Mouse (Mus musculus): ENCODE measurements around the gene Gm21818. TPM values are rescaled to one million over a fixed set of nuclear protein-coding genes. Genes with fewer than 3 reads are reported as not detected.
"Not testable (repeated sequence)": the region's sequence is repeated elsewhere in the genome, so short reads cannot be mapped to it uniquely, and the experiment has no call there.

The Gm21818 gene
- polyA plus RNA-seq (2016; fragmentation: Nextera tagmentation; extraction: Ambion mirVana) = not detected in 2 replicates

DNA sequence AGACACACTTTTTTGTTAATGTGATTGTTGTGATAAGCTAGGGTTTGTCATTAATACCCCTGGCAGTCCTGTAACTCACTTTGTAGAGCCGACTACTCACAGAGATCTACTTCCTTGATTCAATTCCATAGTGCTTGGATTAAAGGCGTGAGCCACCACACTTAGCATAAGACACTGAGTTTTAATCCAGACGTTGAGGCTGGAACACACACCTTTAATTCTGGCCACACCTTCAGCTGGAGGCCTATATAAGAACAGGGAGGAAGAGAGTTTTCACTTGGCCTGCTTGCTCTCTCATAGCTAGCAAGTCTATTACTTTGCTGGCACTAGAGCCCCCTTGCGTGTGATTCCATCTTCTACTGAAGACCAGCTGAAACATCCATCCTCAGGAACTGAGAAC lies at the start of gene Gm21818:
Gene Gm21818 (plus strand): TSS at position 301 of the 400 bp plus-strand sequence.
- H3K9me3 ChIP-seq; H3K27ac ChIP-seq (replicated peaks); H3K4me1 ChIP-seq; DNase-seq (ENCODE audit: low spot score); H3K36me3 ChIP-seq (replicated peaks); H3K4me3 ChIP-seq; H3K27me3 ChIP-seq (replicated peaks; ENCODE audit: low read depth, poor library complexity, severe bottlenecking): not testable (repeated sequence)
- WGBS = 78% methylated on average over 4 of the region's 4 CpGs

DNA sequence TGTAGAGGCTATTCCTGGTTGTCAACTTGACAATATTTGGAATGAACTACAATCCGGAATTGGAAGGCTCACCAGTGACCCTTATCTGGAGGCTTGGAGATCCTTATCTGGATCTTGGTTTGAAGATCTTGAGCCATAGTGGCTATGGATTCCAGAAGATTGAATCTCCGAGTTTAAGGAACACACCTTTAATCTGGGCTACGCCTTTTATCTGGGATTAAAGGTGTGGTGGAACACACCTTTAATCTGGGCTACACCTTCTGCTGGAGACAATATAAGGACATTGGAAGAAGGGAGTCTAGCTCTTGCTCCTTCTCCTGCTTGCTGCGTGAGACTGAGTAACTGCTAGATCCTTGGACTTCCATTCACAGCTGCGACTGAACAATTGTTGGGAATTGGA lies 32.3 kb upstream of the Gm21818 start, which contains the start of gene Gm20767:
Gene Gm20767 (plus strand): TSS at position 301 of the 400 bp plus-strand sequence.
- H3K27me3 ChIP-seq (replicated peaks; ENCODE audit: low read depth, poor library complexity, severe bottlenecking); H3K4me3 ChIP-seq; H3K27ac ChIP-seq (replicated peaks); H3K4me1 ChIP-seq; DNase-seq (ENCODE audit: low spot score); H3K9me3 ChIP-seq; H3K36me3 ChIP-seq (replicated peaks): not testable (repeated sequence)
- 88% methylated on average over 2 of the region's 5 CpGs for WGBS

DNA sequence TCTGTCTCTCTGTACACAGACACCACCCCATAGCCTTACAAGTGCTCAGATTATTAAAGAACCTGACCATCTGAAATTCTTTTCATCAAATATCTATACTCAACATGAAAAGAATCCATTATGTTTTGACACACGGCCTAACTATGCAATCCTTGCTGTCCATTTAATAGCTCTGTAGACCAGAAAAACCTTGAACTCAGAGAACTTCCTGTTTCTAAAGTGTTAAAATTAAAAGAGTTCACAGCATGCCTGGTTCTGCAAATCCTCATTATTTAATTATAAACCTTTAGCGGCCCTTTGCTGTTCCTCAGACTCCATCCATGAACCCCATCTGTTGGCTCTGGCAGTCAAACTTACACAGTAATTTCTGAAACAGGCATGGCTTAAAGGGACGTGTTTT lies 29.9 kb upstream of the Gm21818 start:
- H3K36me3 ChIP-seq (replicated peaks); H3K9me3 ChIP-seq; DNase-seq (ENCODE audit: low spot score); H3K4me3 ChIP-seq; H3K27me3 ChIP-seq (replicated peaks; ENCODE audit: low read depth, poor library complexity, severe bottlenecking); H3K27ac ChIP-seq (replicated peaks); H3K4me1 ChIP-seq: not testable (repeated sequence)
- WGBS = 80% methylated on average over 2 of the region's 3 CpGs

DNA sequence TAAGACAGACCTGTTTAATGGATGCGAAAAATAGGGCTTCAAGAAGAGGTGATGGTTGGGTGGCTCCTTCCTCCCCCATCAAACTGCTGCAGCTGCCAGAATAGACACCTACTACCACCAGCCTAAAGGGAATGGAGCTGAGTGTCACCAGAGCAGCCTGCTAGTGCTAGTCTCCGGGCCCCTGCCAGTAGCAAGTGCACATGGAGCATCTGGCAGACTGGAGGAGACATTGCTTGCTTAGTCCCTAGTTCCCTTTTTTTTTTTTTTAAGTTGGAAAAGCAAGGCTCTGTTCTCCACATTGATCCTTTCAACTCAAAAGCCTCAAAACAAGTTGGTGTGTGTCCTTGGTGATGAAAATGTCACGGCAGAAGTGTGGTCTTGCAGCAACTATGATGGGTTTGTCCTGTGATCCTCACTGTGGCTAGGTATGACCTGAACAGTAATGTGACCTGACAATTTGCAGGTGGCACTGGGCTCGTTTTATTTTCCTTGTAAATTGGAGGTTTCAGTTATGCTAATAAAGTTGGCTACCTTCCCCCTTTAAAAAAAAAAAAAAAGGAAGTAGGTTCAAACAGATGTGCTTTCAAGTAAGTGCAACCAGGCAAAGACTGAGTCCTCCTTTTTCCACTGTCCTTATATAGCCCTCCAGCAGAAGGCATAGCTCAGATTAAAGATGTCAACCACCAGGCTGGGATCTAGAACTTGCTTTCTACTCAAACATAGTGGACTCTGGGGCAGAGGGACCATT lies 22.4 kb upstream of the Gm21818 start:
- H3K4me3 ChIP-seq; DNase-seq (ENCODE audit: low spot score); H3K4me1 ChIP-seq; H3K27ac ChIP-seq (replicated peaks); H3K9me3 ChIP-seq; H3K36me3 ChIP-seq (replicated peaks); H3K27me3 ChIP-seq (replicated peaks; ENCODE audit: low read depth, poor library complexity, severe bottlenecking): not testable (repeated sequence)
- 69% methylated on average over 3 of the region's 4 CpGs for WGBS

DNA sequence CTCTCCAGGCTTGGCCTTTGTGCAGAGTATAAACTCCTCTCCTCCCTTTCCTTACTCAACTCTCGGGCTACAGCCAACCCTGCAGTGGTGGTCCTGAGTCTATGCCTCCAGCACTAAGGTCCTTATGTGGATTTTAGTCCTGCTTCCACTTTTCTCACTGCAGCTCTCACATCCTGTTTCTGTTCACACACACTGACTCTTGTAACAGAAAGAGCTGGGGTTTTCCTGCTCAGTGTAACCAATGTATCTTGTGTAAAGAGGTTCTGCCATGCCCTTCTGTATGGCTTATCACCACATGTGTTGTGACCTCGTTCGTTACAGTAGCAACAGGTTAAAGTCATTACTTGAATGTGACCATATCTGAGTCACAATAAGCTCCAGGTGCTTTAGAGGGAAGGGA lies 21.6 kb upstream of the Gm21818 start:
- 66% methylated on average over 3 of the region's 3 CpGs for WGBS

DNA sequence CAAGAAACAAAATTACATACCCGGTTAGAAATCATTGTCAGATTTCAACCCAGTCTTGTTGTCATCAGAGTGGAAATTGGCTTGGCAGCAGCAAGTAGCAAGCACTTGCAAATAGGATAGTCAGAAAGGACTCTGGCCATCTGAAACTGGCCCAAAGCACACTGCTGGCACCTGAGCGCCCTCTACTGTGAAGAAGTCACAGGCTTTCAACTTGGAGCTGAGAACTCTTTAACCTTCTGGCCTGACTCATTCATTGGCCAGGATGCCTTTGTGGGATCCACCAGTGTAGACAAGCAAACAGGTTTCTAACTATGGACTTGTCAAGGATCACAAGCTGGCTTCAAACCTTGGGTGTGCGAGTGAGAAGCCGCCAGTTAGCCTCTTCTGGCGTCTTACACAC lies 3.9 kb upstream of the Gm21818 start:
- H3K36me3 ChIP-seq (replicated peaks) = not testable (repeated sequence)
- WGBS = 56% methylated on average over 5 of the region's 5 CpGs

More for the DNA sequence above, 21.6 kb upstream of the Gm21818 start:
- not testable (repeated sequence) for DNase-seq (ENCODE audit: low spot score); H3K4me3 ChIP-seq; H3K27ac ChIP-seq (replicated peaks); H3K36me3 ChIP-seq (replicated peaks); H3K9me3 ChIP-seq; H3K4me1 ChIP-seq; H3K27me3 ChIP-seq (replicated peaks; ENCODE audit: low read depth, poor library complexity, severe bottlenecking)

DNA sequence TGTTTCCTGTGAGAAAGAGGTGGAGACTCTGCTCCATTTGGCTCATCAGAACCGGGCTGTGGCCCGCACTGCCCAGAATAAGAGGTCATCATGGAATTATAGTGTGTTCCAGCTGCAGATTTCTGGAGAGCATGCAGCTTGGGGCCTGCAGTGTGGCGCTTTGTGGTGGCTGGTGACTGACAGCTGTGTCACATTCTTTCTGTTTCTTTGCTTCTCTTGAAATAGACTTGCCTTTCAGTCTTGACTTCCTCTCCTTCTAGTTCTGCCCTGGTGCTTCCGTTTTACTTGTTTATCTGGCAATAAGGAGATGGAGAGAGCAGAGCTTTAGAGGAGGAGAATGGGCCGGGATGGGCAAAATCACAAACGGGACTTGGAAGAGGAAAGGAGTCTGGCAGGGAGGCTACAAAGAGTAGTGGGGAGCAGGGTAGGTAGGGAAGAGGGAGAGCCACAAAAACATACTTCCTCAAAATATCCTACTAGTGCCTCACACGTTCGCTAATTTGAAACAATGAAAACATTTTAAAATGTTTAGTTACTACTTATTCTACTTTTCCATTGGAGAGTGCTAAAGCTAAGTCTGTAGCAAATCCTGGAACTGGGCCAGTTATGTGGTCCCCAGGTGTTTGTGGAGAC lies 24.1 kb downstream of the Gm21818 start:
- H3K27ac ChIP-seq (replicated peaks); H3K4me1 ChIP-seq; H3K9me3 ChIP-seq; H3K4me3 ChIP-seq; DNase-seq (ENCODE audit: low spot score); H3K36me3 ChIP-seq (replicated peaks); H3K27me3 ChIP-seq (replicated peaks; ENCODE audit: low read depth, poor library complexity, severe bottlenecking): not testable (repeated sequence)
- WGBS = 92% methylated on average over 7 of the region's 8 CpGs

More for the DNA sequence above, 3.9 kb upstream of the Gm21818 start:
- DNase-seq (ENCODE audit: low spot score); H3K27ac ChIP-seq (replicated peaks); H3K9me3 ChIP-seq; H3K4me3 ChIP-seq; H3K27me3 ChIP-seq (replicated peaks; ENCODE audit: low read depth, poor library complexity, severe bottlenecking); H3K4me1 ChIP-seq: not testable (repeated sequence)

DNA sequence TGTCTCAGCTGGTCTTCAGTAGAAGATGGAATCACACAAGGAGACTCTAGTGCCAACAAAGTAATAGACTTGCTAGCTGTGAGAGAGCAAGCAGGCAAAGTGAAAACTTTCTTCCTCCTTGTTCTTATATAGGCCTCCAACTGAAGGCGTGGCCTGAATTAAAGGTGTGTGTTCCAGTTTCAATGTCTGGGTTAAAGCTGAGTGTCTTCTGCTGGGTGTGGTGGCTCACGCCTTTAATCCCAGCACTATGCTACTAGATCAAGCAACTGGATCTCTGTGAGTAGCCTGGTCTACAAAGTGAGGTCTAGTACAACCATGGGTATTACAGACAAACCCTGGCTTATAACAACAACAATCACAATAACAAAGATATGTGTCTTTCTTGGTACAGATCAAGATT lies 43.6 kb downstream of the Gm21818 start, which contains the start of gene Gm21762:
Gene Gm21762 (minus strand): TSS at position 101 of the 400 bp plus-strand sequence.
- not testable (repeated sequence) for H3K4me1 ChIP-seq; H3K9me3 ChIP-seq; H3K36me3 ChIP-seq (replicated peaks); H3K4me3 ChIP-seq; DNase-seq (ENCODE audit: low spot score); H3K27me3 ChIP-seq (replicated peaks; ENCODE audit: low read depth, poor library complexity, severe bottlenecking); H3K27ac ChIP-seq (replicated peaks)
- WGBS = no CpG with 5 or more reads among the region's 2 CpGs

DNA sequence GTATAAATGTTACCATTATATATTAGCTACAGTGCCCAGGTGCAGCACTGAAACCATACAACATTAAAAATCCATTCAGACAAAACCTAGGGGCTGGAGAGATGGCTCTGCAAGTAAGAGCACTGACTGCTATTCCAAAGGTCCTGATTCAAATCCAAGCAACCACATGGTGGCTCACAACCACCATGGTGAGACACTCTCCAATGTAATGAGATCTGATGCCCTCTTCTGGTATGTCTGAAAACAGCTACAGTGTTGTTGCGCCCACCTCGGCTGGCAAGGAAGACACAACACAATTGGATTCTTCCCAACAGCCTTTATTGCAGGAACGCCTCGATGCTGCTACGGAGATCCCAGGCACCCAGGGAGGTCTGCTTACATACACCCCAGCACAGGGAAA lies 48.7 kb downstream of the Gm21818 start:
- not testable (repeated sequence) for H3K36me3 ChIP-seq (replicated peaks); H3K4me3 ChIP-seq; H3K4me1 ChIP-seq; H3K27me3 ChIP-seq (replicated peaks; ENCODE audit: low read depth, poor library complexity, severe bottlenecking); H3K27ac ChIP-seq (replicated peaks); DNase-seq (ENCODE audit: low spot score); H3K9me3 ChIP-seq
- WGBS = 89% methylated on average over 5 of the region's 5 CpGs

DNA sequence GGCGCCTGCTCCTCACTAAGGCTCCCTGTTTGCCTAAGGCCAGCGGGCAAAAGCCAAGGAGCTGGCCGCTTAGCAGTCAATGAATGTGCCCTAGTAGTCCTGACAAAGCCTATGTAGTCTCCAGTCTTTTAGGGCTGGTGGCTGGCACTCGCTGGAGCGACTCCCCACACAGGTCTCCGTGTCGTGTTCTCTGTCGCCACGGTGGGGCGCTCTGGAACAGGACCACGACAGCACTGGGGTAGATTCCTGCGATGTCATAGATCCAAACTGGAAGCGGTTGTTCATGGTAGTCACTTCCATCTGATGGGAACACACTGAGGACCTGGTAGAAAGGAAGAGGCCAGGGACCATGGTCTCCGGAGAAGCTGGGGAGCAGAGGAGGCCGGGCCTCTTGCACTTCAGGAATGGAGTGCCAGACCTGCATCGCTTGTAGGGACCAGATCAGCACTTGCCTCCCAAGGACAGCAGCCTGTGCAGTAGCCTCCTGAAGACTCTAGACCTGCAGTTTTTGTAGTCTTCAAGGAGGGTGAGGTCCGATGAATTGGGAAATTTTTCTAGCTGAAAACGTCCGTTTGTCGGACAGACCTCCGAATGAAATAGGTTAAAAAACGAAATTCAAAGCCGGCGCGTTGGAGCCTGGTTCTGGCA lies 50.9 kb downstream of the Gm21818 start:
- H3K36me3 ChIP-seq (replicated peaks); H3K4me3 ChIP-seq; DNase-seq (ENCODE audit: low spot score); H3K27ac ChIP-seq (replicated peaks); H3K27me3 ChIP-seq (replicated peaks; ENCODE audit: low read depth, poor library complexity, severe bottlenecking); H3K4me1 ChIP-seq; H3K9me3 ChIP-seq: not testable (repeated sequence)
- WGBS = 94% methylated on average over 16 of the region's 25 CpGs

Data from embryonic facial prominence, embryonic 10.5 days (tissue).